Mouse (Mus musculus) E14TG2a.4 (cell line): ENCODE data around the gene Park7.

Experiments used
- CTCF ChIP-seq: conservative IDR thresholded peaks from 2 replicates; pipeline ENCODE4 v1.5.1; 2014; ENCODE audit warnings: low read length
- NANOG ChIP-seq: IDR thresholded peaks from 2 replicates; pipeline ENCODE4 v1.6.1; 2014; ENCODE audit warnings: borderline replicate concordance, low read length, mixed read lengths
- POU5F1 ChIP-seq: IDR thresholded peaks from 2 replicates; pipeline ENCODE4 v1.6.1; 2014; ENCODE audit warnings: low read length, borderline replicate concordance

- no peak for TF ChIP-seq CTCF
- no peak for TF ChIP-seq NANOG
- no peak for TF ChIP-seq POU5F1
Observed at GRCm38 (mm10) chr4:150887903-150888302, 26.3 kb downstream of the Park7 start.
